Mouse (Mus musculus): ENCODE data around the gene Qrsl1. TPM values are rescaled to one million over a fixed set of nuclear protein-coding genes. Genes with fewer than 3 reads are reported as not detected.
A peak's percentile ranks its signal among the peaks of the same experiment; 100 is the strongest.

The Qrsl1 gene
- polyA plus RNA-seq, 1 experiment from 2014 or later, result 17.8 TPM

DNA sequence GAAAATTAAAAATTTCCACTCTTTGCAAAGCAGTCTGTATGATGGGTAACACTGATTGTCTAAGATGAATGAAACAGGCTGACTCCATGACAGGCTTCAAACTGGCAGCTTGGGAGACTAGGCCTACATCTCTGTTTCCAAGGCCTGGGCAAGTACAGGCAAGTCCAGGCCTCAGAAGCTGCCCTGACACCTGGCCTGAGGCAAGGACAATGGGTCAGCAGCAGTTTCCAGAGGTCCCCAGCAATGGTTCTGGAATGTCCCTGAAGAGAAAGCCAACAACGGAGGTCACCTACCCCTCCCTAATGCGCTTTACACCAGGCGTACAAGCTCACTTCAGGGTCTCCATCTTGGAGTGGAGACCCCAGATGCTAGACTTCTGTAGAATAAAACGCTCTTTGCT lies 8.6 kb downstream of the Qrsl1 start:
- H3K4me2 ChIP-seq (ENCODE audit: low read depth, low read length), result no peak overlapping the region
- peaks cover 3% of the 10 kb centered on the region; the same call in 1 of the 2 replicates for H3K36me3 ChIP-seq (ENCODE audit: control insufficient read depth, insufficient read depth, low read length)
- no peaks in the 10 kb centered on the region for H3K27me3 ChIP-seq (ENCODE audit: control insufficient read depth, insufficient read depth, low read depth, low read length)
- no peak overlapping the region for H3K4me3 ChIP-seq (ENCODE audit: low read length)
- ATAC-seq (ENCODE audit: low read depth), result no peak
- no peak overlapping the region for H3K9ac ChIP-seq (ENCODE audit: low read length)
- no peaks in the 10 kb centered on the region for H3K4me1 ChIP-seq (replicated peaks; ENCODE audit: control insufficient read depth, insufficient read depth, low read length)
- no peaks in the 10 kb centered on the region for H3K9me3 ChIP-seq (ENCODE audit: control insufficient read depth, low read length)
- H3K27ac ChIP-seq (ENCODE audit: low read length), result no peak overlapping the region
- WGBS, result 86% methylated on average over 4 of the region's 4 CpGs

DNA sequence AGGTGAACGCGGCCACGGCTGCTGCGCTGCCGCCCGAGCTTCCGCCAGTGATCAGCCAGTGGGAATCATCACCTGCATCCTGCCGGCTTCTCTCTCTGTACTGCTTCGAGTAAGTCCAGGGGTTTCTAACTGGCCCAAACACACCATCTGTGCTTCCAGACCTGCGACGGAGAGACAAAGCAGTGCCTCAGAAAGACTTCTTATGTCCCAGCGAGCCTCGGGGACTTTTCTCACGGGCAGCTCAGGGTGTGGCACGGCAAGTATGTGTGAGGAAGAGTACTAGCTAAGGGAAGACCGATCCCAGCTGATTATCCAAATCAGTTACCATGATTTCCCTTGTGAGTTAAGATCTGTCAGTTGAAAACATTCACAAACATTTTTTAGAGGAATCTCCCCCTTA lies 12.6 kb downstream of the Qrsl1 start:
- Histone ChIP-seq H3K4me2 (ENCODE audit: low read depth, low read length) (no peak overlapping the region), H3K36me3 (ENCODE audit: control insufficient read depth, insufficient read depth, low read length) (peaks cover 6% of the 10 kb centered on the region; the same call in 1 of the 2 replicates), H3K27ac (ENCODE audit: low read length) (no peak overlapping the region), H3K9ac (ENCODE audit: low read length) (no peak overlapping the region), H3K9me3 (ENCODE audit: control insufficient read depth, low read length) (no peaks in the 10 kb centered on the region), H3K4me1 (replicated peaks; ENCODE audit: control insufficient read depth, insufficient read depth, low read length) (no peaks in the 10 kb centered on the region), H3K4me3 (ENCODE audit: low read length) (no peak overlapping the region), H3K27me3 (ENCODE audit: control insufficient read depth, insufficient read depth, low read depth, low read length) (no peaks in the 10 kb centered on the region)
- WGBS, result 84% methylated on average over 16 of the region's 16 CpGs
- no peak for ATAC-seq (ENCODE audit: low read depth)

DNA sequence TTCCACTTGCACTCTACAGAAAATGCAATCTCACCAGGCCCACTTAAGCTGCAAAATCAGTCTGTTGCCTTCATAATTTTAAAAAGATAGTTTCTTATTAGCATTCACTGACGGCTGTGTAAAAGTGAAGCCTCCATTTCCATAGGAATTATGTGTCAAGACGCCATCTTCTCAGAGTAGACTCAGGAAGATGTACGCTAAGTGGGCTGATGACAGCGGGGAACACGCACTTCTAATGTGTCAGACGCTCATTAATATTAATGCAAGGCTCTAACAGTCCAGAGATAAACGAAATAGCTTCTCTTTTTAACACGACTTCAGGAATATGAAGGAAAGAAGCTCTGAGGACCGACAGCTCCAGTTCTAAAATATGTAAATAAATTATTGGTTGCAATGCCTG lies 13.9 kb downstream of the Qrsl1 start:
- no peak for ATAC-seq (ENCODE audit: low read depth)
- Histone ChIP-seq H3K36me3 (ENCODE audit: control insufficient read depth, insufficient read depth, low read length) (peaks cover 6% of the 10 kb centered on the region; the same call in 1 of the 2 replicates), H3K4me3 (ENCODE audit: low read length) (no peak overlapping the region), H3K27ac (ENCODE audit: low read length) (no peak overlapping the region), H3K4me2 (ENCODE audit: low read depth, low read length) (no peak overlapping the region), H3K9ac (ENCODE audit: low read length) (no peak overlapping the region), H3K9me3 (ENCODE audit: control insufficient read depth, low read length) (no peaks in the 10 kb centered on the region), H3K27me3 (ENCODE audit: control insufficient read depth, insufficient read depth, low read depth, low read length) (no peaks in the 10 kb centered on the region), H3K4me1 (replicated peaks; ENCODE audit: control insufficient read depth, insufficient read depth, low read length) (no peaks in the 10 kb centered on the region)
- 88% methylated on average over 9 of the region's 9 CpGs for WGBS

DNA sequence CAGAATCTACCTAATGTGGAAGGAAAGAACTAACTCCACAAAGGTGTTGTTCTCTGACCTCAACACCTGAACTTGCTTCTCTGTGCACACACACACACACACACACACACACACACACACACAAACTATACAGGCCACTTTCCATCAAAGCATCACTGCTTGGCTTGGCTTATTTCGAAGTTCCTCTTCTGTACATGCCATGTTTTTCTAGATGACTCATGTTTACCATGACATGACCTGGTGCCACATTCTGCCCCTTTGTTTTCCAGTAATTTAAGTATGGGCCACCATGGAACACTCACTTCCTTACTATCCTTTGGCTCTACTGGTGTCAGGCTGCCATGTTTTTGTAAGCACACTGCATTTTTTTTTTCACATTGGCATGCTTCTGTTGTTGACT lies 30.1 kb downstream of the Qrsl1 start:
- Histone ChIP-seq H3K4me2 (ENCODE audit: low read depth, low read length) (no peak overlapping the region), H3K9me3 (ENCODE audit: control insufficient read depth, low read length) (no peaks in the 10 kb centered on the region), H3K4me3 (ENCODE audit: low read length) (no peak overlapping the region), H3K9ac (ENCODE audit: low read length) (no peak overlapping the region), H3K27me3 (ENCODE audit: control insufficient read depth, insufficient read depth, low read depth, low read length) (no peaks in the 10 kb centered on the region), H3K36me3 (ENCODE audit: control insufficient read depth, insufficient read depth, low read length) (no peaks in the 10 kb centered on the region), H3K27ac (ENCODE audit: low read length) (no peak overlapping the region), H3K4me1 (replicated peaks; ENCODE audit: control insufficient read depth, insufficient read depth, low read length) (no peaks in the 10 kb centered on the region)
- 95% methylated on average over 1 of the region's 1 CpGs for WGBS
- no peak for ATAC-seq (ENCODE audit: low read depth)

DNA sequence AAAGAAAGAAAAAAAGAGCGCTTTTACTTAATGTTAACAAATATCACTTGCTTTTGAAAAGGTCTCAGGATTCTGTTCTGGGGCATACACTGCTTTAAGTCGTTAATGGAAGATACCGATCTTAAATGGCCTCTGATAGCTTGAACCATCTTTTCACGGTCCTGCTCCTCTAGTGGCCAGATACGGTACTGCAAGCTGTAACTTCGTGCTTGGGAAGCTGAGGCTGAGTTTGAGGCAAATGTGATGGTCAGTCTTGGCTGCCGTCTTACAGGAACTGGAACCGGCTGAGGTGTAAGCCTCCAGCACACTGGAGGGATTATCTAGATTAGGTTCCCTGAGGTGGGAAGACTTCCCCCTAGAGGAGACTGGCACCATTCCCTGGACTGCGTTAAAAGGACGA lies 30.8 kb downstream of the Qrsl1 start:
- no peaks in the 10 kb centered on the region for H3K9me3 ChIP-seq (ENCODE audit: control insufficient read depth, low read length)
- H3K4me3 ChIP-seq (ENCODE audit: low read length), result no peak overlapping the region
- 66% methylated on average over 10 of the region's 10 CpGs for WGBS
- ATAC-seq (ENCODE audit: low read depth), result no peak
- H3K36me3 ChIP-seq (ENCODE audit: control insufficient read depth, insufficient read depth, low read length), result no peaks in the 10 kb centered on the region
- no peak overlapping the region for H3K9ac ChIP-seq (ENCODE audit: low read length)
- no peaks in the 10 kb centered on the region for H3K4me1 ChIP-seq (replicated peaks; ENCODE audit: control insufficient read depth, insufficient read depth, low read length)
- no peak overlapping the region for H3K27ac ChIP-seq (ENCODE audit: low read length)
- no peak overlapping the region for H3K4me2 ChIP-seq (ENCODE audit: low read depth, low read length)
- no peaks in the 10 kb centered on the region for H3K27me3 ChIP-seq (ENCODE audit: control insufficient read depth, insufficient read depth, low read depth, low read length)

DNA sequence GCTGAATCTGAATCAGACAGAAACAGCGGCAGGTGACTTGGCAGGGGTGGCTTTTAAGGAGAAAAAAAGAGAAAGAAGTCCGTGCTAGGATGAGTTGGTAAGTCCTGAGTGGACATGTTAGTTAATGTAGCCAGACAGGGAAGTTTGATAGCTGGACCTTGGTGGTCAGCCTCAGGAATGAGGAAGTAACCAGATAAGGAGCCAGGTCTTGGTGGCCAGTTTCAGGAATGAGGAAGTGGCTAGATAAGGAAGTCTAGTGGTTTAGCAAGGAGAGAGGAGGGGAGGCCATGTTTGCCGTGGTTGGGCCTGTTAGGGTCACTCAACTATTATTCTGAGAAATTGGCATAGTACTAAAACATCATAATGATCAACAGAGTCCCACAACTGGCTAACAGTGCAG lies 45.2 kb downstream of the Qrsl1 start:
- Histone ChIP-seq H3K9me3 (ENCODE audit: control insufficient read depth, low read length) (peaks cover 3% of the 10 kb centered on the region; the same call in 1 of the 2 replicates), H3K4me2 (ENCODE audit: low read depth, low read length) (no peak overlapping the region)

DNA sequence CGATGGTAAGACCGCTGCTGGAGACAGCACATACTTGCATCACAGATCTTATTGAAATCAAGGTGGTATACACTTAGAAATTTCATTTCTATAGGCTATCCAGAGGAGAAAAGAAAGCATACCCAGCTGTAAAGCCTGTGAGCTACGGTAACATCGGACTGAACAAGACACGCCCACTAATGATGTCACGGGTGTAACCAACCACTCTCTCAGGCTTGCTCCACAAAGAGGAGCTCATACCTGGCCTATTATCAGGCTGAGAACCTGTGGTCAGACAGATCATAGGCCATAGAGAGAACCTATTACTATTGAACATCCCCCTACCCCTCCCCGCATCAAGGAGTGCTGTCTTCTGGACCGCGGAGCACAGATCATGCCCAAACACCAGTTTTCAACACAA lies 45.6 kb downstream of the Qrsl1 start:
- Histone ChIP-seq H3K36me3 (ENCODE audit: control insufficient read depth, insufficient read depth, low read length) (no peaks in the 10 kb centered on the region), H3K27me3 (ENCODE audit: control insufficient read depth, insufficient read depth, low read depth, low read length) (no peaks in the 10 kb centered on the region), H3K9me3 (ENCODE audit: control insufficient read depth, low read length) (peaks cover 3% of the 10 kb centered on the region; the same call in 1 of the 2 replicates), H3K27ac (ENCODE audit: low read length) (no peak overlapping the region), H3K4me1 (replicated peaks; ENCODE audit: control insufficient read depth, insufficient read depth, low read length) (no peaks in the 10 kb centered on the region), H3K4me3 (ENCODE audit: low read length) (no peak overlapping the region), H3K9ac (ENCODE audit: low read length) (no peak overlapping the region), H3K4me2 (ENCODE audit: low read depth, low read length) (no peak overlapping the region)
- ATAC-seq (ENCODE audit: low read depth), result no peak
- whole genome bisulfite sequencing, result 92% methylated on average over 9 of the region's 9 CpGs

More for the DNA sequence above, 45.2 kb downstream of the Qrsl1 start:
- no peaks in the 10 kb centered on the region for H3K27me3 ChIP-seq (ENCODE audit: control insufficient read depth, insufficient read depth, low read depth, low read length)
- WGBS, result 67% methylated on average over 3 of the region's 3 CpGs
- no peaks in the 10 kb centered on the region for H3K4me1 ChIP-seq (replicated peaks; ENCODE audit: control insufficient read depth, insufficient read depth, low read length)
- H3K9ac ChIP-seq (ENCODE audit: low read length), result no peak overlapping the region
- H3K27ac ChIP-seq (ENCODE audit: low read length), result no peak overlapping the region
- no peak for ATAC-seq (ENCODE audit: low read depth)
- H3K4me3 ChIP-seq (ENCODE audit: low read length), result no peak overlapping the region
- H3K36me3 ChIP-seq (ENCODE audit: control insufficient read depth, insufficient read depth, low read length), result no peaks in the 10 kb centered on the region

DNA sequence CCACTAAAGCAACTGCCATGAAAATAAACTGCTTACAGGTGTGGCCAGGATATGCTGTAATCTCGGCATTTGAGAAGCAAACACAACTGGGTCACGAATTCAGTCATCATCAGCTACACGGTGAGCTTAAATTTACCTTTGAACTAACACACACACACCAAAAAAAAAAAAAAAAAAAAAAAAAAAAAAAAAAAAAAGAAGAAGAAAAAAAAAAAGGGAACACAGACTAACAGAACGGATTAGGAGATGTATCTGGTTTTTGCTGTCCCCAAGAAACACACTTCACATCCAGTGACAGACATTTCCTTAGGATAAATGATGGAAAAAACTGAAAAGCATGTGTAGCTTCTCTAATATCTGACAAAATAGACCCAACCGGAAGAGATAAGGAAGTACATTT lies 49.6 kb downstream of the Qrsl1 start:
- ATAC-seq (ENCODE audit: low read depth), result no peak
- H3K36me3 ChIP-seq (ENCODE audit: control insufficient read depth, insufficient read depth, low read length), result no peaks in the 10 kb centered on the region
- 66% methylated on average over 5 of the region's 5 CpGs for WGBS
- no peak overlapping the region for H3K4me2 ChIP-seq (ENCODE audit: low read depth, low read length)
- H3K4me3 ChIP-seq (ENCODE audit: low read length), result no peak overlapping the region
- no peak overlapping the region for H3K27ac ChIP-seq (ENCODE audit: low read length)
- H3K9ac ChIP-seq (ENCODE audit: low read length), result no peak overlapping the region
- H3K4me1 ChIP-seq (replicated peaks; ENCODE audit: control insufficient read depth, insufficient read depth, low read length), result no peaks in the 10 kb centered on the region
- no peaks in the 10 kb centered on the region for H3K27me3 ChIP-seq (ENCODE audit: control insufficient read depth, insufficient read depth, low read depth, low read length)
- peaks cover 3% of the 10 kb centered on the region; the same call in 1 of the 2 replicates for H3K9me3 ChIP-seq (ENCODE audit: control insufficient read depth, low read length)

DNA sequence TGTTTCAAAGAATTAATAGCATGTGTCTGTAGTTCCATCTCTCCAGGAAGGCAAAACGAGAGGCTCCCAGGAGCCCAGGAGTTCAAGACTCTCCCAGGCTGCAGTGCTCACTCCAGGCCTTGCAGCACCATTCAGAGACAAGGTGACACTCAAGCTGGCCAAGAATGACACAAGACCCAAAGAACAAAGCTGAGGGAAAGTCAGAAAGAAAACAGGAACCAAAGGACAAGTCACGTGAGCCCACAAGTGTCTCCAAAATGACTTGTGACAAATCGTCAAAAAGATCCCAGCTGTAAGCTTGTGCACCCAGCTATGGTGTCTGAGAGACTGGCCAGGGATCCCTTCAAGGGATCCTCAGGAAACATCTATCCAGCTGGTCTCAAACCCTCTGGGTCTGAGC lies 52.1 kb downstream of the Qrsl1 start:
- no peaks in the 10 kb centered on the region for H3K36me3 ChIP-seq (ENCODE audit: control insufficient read depth, insufficient read depth, low read length)
- no peak overlapping the region for H3K9ac ChIP-seq (ENCODE audit: low read length)
- H3K4me2 ChIP-seq (ENCODE audit: low read depth, low read length), result no peak overlapping the region
- no peak overlapping the region for H3K4me3 ChIP-seq (ENCODE audit: low read length)
- H3K9me3 ChIP-seq (ENCODE audit: control insufficient read depth, low read length), result peaks cover 3% of the 10 kb centered on the region; the same call in 1 of the 2 replicates
- no peaks in the 10 kb centered on the region for H3K4me1 ChIP-seq (replicated peaks; ENCODE audit: control insufficient read depth, insufficient read depth, low read length)
- no peak overlapping the region for H3K27ac ChIP-seq (ENCODE audit: low read length)
- WGBS, result 78% methylated on average over 3 of the region's 3 CpGs
- H3K27me3 ChIP-seq (ENCODE audit: control insufficient read depth, insufficient read depth, low read depth, low read length), result no peaks in the 10 kb centered on the region
- no peak for ATAC-seq (ENCODE audit: low read depth)

DNA sequence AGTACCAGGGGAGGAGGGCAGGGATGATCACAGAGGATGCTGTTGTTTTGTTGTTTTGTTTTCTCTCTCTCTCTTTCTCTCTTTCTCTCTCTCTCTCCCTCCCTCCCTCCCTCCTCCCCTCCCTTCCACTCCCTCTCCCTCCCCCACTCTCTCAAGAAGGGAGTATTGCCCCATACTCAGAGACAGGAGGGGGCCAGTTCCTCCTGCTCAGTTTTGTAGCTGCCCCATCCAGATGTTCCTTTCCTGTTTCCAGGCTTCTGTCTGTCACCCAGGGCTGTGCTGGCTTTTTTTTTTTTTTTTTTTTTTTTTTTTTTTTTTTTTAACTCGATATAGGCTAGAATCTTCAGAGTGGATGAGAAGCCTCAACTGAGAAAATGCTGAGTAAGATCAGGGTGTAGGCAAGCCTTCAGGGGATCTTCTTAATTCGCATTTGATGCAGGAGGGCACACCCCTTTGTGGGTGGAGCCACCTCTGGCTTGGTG lies 55.4 kb downstream of the Qrsl1 start:
- Histone ChIP-seq H3K27ac (ENCODE audit: low read length) (no peak overlapping the region), H3K27me3 (ENCODE audit: control insufficient read depth, insufficient read depth, low read depth, low read length) (no peaks in the 10 kb centered on the region), H3K36me3 (ENCODE audit: control insufficient read depth, insufficient read depth, low read length) (no peaks in the 10 kb centered on the region), H3K9me3 (ENCODE audit: control insufficient read depth, low read length) (peaks cover 2% of the 10 kb centered on the region; the same call in 1 of the 2 replicates), H3K4me1 (replicated peaks; ENCODE audit: control insufficient read depth, insufficient read depth, low read length) (no peaks in the 10 kb centered on the region), H3K4me3 (ENCODE audit: low read length) (no peak overlapping the region), H3K4me2 (ENCODE audit: low read depth, low read length) (no peak overlapping the region), H3K9ac (ENCODE audit: low read length) (no peak overlapping the region)
- peak; percentile 34; the same call in 1 of the 2 replicates for ATAC-seq (ENCODE audit: low read depth)
- WGBS, result 38% methylated on average over 2 of the region's 2 CpGs

Measured in lung, embryonic 16.5 days (tissue).